Mouse (Mus musculus) MEL (cell line): ENCODE results near the gene Dtx3l. TPM values are rescaled to one million over a fixed set of nuclear protein-coding genes. Genes with fewer than 3 reads are reported as not detected.

Experiments used
- polyA plus RNA-seq, 2 experiments: library from polyadenylated mRNA; stranded (reverse) in 1 of 2; unstranded in 1 of 2; fragments of >175 nt in 1 of 2; fragments of >200 nt in 1 of 2; gene quantifications; 2 replicates each; pipeline versions ENCODE4 v1.2.1 to v1.2.4; 2012; ENCODE audit warnings: low replicate concordance in 2 of 2, low read depth in 1 of 2; ENCODE audit not compliant: insufficient read length in 2 of 2, insufficient read depth in 1 of 2, missing spikeins in 1 of 2
- total RNA-seq: library from RNA; depleted of rRNA; stranded (reverse); fragments of 300-350 nt; gene quantifications from 2 replicates; pipeline ENCODE4 v1.2.3, GENCODE M21; 2012; rRNA removed

Gene Dtx3l
- total and polyA plus RNA-seq, 3 experiments, result 3.9 to 6.0 TPM; not detected in 1

Other genes with a start within 250 kb of the Dtx3l start
- 1.6 and 2.1 TPM in 2 replicates for gene Dirc2, start 169.8 kb downstream of the Dtx3l start, total RNA-seq
- 1 to 10 TPM in 1 of 2 experiments, not detected in 1; 4.1 TPM for gene Dirc2, start 169.8 kb downstream of the Dtx3l start, polyA plus RNA-seq
- 7.2 and 9.6 TPM in 2 replicates for gene Hspbap1, start 168.8 kb downstream of the Dtx3l start, total RNA-seq
- 1 to 10 TPM in 1 of 2 experiments, not detected in 1; 9.6 TPM for gene Hspbap1, start 168.8 kb downstream of the Dtx3l start, polyA plus RNA-seq
- 0.98 and 1.2 TPM in 2 replicates for gene Parp14, start 67.6 kb downstream of the Dtx3l start, total RNA-seq
- gene Parp14, start 67.6 kb downstream of the Dtx3l start, polyA plus RNA-seq, result 1 to 10 TPM in 1 of 2 experiments, not detected in 1; 1.5 TPM
- 3.0 and 3.4 TPM in 2 replicates for gene Parp9, start 681 bp downstream of the Dtx3l start, total RNA-seq
- 1 to 10 TPM in 1 of 2 experiments, not detected in 1; 5.3 TPM for gene Parp9, start 681 bp downstream of the Dtx3l start, polyA plus RNA-seq
- gene Kpna1, start 39.6 kb upstream of the Dtx3l start, total RNA-seq, result 24.5 and 25.2 TPM in 2 replicates
- 10 to 100 TPM in 1 of 2 experiments, not detected in 1; 34.9 TPM for gene Kpna1, start 39.6 kb upstream of the Dtx3l start, polyA plus RNA-seq
- 2.1 and 3.3 TPM in 2 replicates for gene Wdr5b, start 102.0 kb upstream of the Dtx3l start, total RNA-seq
- gene Wdr5b, start 102.0 kb upstream of the Dtx3l start, polyA plus RNA-seq, result 1 to 10 TPM in 1 of 2 experiments, not detected in 1; 1.7 TPM
- 111 and 120 TPM in 2 replicates for gene Fam162a, start 132.4 kb upstream of the Dtx3l start, total RNA-seq
- 100 to 1,000 TPM in 1 of 2 experiments, not detected in 1; 129 TPM for gene Fam162a, start 132.4 kb upstream of the Dtx3l start, polyA plus RNA-seq
- gene Ccdc58, start 132.5 kb upstream of the Dtx3l start, total RNA-seq, result 183 and 203 TPM in 2 replicates
- 10 to 100 TPM in 1 of 2 experiments, not detected in 1; 98.3 TPM for gene Ccdc58, start 132.5 kb upstream of the Dtx3l start, polyA plus RNA-seq
- gene Csta1, start 192.1 kb upstream of the Dtx3l start, total RNA-seq, result not detected in 2 replicates
- gene Csta1, start 192.1 kb upstream of the Dtx3l start, polyA plus RNA-seq, result not detected
- not detected in 2 replicates for gene Stfa2l1, start 217.7 kb upstream of the Dtx3l start, total RNA-seq
- gene Stfa2l1, start 217.7 kb upstream of the Dtx3l start, polyA plus RNA-seq, result not detected
- gene Gm5483, start 245.1 kb upstream of the Dtx3l start, total RNA-seq, result not detected in 2 replicates
- gene Gm5483, start 245.1 kb upstream of the Dtx3l start, polyA plus RNA-seq, result not detected